Mouse (Mus musculus) 3134 (cell line): ENCODE results near the gene Ttc28.
"Not testable (repeated sequence)": the region's sequence is repeated elsewhere in the genome, so short reads cannot be mapped to it uniquely, and the experiment has no call there.

Experiments used
- DNase-seq: peaks from one replicate; pipeline ENCODE4 v3.0.0-alpha.2; 2011; ENCODE audit warnings: low spot score; ENCODE audit not compliant: insufficient read length; ENCODE audit errors: extremely low read depth

Ttc28 gene

DNA sequence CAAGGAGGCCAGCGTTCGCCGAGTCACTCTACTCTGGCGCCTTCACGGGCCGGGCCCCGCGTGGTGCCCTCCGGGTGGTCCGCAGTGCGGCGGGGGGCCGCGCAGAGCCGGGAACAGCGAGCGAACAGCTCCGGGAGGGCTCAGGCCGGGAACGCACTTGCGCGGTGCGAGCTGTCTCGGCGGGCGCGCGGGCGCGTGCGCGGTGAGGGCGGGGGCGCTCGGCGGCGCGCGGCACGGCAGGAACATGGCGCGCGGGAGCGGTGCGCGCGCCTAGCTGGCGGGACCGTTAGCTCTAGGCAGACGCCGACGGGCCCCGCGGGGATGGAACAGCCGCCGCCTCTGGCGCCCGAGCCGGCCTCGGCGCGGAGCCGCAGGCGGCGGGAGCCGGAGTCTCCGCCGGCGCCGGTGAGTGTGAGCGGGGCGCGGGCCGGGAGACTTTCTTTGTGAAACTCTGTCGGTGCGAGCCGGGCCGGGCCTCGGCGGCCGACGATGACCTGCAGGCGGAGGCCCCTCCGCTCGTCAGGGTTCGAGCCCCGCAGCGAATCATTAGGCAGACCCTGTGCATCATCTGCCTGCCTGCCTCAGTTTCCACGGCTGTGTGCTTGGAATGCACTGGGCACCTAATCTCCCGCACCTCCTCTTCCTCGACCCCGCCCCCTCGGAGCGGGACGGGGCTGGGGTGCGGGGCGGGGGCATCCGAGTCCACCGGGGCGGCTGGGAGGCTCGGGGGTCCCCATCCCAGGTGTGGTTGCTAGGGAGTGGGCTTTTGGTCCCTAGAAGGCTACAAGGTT, at the start of gene Ttc28:
TSS of gene Ttc28 (plus strand) at position 220 of the 791 bp plus-strand sequence.
- peak; percentile 74 for DNase-seq

DNA sequence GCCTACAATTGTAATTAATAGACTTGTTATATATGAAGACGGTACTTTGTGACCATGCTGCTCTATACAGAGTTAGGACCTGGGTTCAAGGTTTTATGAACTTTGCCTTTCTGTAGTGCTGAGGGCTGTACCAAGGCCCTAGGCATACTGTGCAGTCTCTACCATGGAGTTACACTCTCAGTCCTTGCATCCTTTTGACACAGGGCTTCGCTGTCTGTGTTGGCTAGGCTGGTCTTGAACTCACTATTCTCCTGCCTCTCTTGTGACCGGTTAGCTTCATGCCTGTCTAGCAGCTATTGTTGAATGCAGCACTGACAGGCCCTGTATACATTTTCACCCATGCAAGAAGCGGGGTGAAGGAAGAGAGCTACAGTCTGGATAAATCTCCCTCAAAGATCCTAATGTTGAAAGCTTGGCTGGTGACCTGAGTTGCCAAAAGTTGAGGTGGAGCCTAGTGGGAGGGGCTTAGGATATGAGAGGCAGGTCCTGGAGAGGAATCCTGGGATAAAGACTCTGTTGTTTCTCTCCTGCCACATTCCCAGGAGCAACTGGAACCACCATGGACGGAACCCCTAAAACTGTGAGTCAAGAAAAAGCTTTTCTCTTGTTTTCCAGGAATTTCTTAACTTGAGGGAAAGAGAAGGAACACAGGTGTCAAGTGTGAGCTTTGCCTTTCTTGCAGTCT, 48.4 kb upstream of the Ttc28 start:
- DNase-seq, result no peak

DNA sequence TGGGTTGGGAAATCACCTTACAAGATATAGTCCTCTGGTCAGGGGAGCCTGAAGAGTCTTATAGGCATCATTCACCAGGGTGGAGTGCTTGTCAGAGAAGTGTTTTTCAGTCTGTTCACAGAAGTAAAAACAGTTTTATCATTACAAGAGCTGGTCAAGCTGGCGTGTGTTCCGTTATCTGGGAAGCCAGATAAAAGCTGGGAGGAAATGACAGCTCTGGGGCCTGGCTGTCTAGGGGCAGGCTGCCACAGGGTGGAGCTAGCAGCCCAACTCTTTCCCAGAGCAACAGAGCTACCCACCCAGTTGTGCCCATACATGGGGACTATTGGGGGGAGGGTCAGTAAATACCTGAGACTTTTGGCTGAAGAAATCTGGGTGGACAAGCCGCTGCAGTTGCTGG, 43.6 kb upstream of the Ttc28 start:
- no peak for DNase-seq

DNA sequence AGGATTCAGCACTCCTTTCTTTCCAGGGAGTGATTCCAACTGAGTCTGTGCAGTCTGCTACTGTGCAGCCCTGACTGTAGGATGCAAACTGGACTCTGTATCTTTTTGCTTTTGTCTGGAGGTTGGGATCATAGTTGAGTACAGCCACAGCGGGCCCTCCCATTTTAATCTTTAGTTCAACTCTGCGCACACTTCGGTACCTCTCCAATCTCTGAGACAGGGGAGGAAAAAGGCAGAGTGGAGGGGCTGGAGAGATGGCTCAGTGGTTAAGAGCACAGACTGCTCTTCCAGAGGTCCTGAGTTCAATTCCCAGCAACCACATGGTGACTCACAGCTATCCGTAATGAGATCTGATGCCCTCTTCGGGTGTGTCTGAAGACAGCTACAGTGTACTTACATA, 41.6 kb upstream of the Ttc28 start:
- not testable (repeated sequence) for DNase-seq

DNA sequence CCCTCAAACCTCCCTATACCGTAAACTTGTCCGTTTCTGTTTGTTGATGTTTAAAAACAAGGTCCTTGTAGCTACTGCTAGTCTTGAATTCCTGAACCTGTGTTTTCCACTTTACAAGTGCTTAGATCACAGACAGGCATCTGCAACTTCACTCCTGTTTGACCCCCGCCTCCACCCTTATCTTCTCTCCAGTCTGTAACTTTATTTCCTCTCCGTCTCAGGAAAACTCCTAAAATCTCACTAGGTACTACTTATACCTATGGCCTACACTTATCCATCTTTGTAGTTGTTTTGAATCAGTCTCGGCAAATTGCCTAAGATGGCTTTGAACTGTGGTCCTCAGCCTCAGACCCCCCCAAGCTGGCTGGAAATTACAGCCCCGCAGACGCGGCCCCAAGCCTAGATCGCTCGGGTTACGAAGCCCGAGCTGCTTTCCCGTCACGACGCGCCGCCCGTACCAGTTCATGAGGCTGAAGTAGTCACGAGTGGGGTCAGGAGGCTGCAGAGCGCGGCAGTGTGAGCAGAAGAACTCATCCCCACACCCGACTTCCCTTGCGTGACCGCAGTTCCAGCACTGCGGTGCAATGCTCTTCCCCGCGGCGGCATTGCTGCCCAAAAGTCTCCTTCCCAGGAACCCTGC, 40.4 kb upstream of the Ttc28 start:
- no peak for DNase-seq

DNA sequence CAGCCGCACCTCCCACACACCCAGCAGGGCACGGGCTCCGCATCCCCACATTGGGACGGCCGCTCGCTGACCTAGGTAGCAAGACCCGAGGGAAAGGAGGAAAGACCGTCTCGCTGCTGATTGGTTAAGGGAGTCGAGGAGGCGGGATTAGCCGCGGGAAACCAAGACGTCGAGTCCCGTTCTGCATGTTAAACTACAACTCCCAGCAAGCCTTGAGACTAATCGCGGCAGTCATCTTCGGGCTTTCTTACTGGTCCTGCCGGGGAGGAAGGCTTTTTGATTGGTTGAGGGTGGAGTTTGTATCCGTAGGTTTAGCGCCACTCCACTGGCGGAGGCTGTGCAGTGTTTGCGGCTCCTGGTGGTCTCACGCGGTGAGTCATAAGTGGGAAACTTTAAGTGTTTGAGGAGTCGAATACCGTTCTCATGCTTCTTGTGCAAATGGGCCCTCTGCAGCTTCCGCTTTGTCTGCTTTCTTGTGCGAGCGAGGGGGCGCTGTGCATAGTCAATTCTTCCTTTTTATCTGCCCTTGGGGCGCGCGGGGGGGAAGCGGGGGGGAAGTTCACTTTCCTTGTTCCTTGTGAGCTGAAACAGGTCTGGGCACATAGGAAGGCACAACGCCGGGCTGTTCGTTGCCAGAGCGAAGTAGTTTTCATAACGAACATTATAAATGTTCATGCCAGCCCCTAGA, 39.8 kb upstream of the Ttc28 start, which contains the start of the genes Hscb and Chek2:
TSS of gene Hscb (minus strand) at position 100 of the 688 bp plus-strand sequence.
TSS of gene Chek2 (plus strand) at position 302 of the 688 bp plus-strand sequence.
- peak; percentile 93 for DNase-seq

DNA sequence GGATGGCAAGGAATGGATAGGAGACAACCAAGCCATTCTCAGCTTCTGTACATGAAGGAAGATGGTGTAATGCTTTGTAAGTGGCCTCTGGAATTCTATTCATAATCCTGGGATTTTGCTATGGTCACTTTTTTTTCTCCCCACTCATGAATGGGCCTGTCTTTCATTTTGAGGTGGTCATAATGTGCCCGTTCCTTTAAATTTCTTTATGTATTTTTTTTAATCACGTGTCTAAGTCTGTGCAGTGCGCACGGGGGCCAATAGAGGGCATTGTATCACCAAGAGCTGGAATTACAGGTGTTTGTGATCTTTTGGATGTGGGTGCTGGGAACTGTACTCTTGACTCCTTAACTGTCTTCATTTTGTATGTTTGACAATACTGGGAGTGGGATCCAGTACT, 39.1 kb upstream of the Ttc28 start:
- DNase-seq, result peak; percentile 14

DNA sequence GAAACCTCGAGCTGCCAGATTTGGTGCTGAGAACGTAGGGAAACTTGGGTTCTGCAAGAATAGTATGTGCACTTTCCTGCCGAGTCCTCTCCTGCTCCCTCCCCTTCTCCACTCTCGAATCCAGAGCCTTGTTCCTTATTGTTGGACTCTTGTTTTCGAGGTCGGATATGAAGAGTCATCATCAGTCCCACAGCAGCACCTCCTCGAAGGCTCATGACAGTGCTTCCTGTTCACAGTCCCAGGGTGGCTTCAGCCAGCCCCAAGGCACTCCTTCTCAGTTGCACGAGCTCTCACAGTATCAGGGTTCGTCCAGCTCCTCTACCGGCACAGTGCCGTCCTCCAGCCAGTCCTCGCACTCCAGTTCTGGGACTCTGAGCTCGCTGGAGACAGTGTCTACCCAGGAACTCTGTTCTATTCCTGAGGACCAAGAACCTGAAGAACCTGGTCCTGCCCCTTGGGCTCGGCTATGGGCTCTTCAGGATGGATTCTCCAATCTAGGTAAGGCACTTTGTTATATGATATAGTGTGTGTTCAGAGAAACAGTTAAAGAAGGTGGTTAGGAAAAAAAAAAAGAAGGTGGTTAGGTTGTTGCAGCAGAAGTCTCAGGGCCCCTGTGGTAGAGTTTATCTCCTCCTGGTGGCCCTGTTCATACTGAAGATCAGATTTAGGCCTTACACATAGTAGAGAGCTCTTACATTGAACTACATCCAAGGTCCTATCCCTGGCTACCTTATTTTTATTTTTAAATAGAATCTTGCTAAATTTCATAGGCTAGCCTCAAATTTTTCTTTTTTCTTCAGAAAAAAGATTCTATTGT, 38.3 kb upstream of the Ttc28 start:
- no peak for DNase-seq

DNA sequence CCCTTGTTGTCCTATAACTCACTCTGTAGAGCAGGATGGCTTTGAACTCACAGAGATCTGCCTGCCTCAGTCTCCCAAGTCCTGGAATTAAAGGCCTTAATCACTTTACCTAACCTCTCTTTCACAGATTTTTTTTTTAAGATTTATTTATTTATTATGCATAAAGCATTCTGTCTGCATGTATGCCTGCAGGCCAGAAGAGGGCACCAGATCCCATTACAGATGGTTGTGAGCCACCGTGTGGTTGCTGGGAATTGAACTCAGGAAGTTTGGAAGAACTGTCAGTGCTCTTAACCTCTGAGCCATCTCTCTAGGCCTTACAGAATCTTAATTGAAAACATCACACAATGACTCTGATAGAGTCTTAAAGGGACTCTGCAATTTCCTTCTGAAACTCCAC, 26.6 kb upstream of the Ttc28 start:
- DNase-seq, result no peak

DNA sequence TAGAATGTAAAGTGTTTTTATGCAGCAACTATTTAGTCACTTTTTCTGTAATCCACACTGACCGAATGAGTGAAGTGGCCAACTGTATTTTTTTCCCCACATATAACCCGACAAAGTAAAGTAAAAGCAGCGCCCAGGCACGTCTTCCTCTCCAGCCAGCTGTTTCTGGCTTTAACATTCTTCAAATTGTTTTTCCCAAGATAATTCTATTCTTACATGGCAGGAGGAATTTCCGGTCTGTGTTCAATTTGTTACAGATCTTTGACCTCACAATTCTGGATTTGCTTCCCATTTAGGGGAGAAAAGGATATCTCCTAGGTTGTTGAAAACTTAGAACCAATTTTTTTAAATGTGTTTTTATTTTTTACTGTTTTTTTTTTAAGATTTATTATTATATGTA, 22.5 kb upstream of the Ttc28 start:
- DNase-seq, result no peak

DNA sequence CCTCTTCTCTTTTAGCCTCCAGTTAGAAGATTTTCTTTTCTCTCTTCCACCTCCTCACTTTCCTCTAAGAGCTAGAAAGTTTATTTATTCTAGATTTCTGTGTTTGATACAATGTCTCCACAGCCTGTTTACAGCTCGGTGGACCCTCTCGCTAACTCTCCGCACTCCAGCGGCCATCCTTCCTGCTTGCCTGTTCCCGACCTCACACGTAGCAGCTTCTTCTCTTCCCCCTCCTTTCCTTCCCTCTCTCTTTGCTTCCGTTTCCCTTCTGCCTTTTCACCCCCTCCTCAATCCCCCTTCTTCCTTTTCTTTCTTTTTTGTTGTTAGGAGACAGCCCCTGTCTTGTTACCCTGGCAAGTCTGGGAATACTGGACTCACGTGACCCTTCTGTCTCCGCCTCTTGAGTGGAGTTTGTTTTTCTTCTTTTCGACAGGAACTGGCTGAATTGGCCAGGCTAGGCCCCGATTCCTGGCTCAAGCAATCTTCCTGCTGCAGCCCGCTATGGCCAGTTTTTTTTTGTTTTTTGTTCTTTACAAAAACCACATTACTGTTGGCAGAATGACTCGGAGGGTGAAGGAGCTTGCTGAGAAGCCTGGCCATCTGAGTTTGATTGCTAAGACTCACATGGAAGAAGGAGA, 20.5 kb upstream of the Ttc28 start:
- no peak for DNase-seq

DNA sequence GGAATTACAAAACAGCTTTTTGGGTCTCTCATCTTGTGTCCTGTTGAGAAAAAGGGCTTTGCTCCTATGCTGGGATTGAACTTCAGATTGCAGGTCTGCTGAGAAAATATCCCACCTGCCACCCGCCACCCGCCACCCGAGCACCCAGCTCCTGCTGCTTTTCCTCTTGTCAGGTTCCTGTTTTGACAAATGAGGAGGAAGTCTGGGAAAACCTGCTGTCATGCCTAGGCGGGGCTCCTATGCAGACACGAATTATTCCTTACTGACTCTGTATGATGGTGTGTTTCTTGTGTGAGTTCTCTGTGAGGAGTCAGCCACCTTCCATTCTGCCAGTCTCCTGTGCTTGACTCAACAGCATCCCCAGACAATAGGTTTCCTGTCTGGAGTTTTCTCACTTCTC, 19.2 kb upstream of the Ttc28 start:
- DNase-seq, result no peak

DNA sequence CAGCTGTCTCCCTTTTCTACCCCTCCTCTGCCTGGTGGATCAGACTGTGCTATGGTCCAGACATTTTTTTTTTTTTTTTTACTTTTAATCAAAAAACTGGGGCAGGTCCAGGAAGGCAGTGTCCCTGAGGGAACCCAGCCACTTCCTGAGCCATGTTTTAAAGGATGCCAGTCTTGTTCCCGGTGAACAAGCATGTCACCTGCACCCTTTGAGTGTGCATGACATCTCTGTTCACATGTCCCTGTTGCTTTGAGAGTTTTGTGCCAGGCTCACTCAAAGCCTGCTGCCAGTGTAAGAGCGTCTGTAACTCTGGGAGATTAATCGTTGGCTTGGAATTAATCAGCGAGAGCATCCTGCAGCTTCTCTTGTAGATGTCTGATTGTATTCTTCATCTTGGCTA, 11.1 kb upstream of the Ttc28 start:
- no peak for DNase-seq

DNA sequence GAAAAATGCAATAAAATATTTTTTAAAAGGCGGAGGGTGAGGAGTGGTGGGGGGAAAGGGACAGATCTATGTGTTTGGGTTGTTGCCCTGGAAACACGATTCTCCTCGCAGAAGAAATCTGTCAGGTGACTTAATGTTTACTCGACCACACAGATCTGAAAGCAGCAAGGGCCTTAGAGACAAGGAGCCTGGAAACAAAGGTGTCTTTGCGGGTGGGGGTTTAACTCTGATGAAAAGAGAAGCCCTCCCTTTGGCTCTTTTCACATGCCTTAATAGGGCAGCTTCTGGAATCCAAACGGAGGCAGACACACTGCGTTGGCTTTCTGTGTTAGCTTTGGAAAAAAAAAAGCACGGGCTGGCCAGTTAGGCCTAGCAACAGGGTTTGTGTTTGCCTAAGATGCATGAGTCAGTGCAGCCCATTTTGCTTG, 10.3 kb upstream of the Ttc28 start:
- no peak for DNase-seq

DNA sequence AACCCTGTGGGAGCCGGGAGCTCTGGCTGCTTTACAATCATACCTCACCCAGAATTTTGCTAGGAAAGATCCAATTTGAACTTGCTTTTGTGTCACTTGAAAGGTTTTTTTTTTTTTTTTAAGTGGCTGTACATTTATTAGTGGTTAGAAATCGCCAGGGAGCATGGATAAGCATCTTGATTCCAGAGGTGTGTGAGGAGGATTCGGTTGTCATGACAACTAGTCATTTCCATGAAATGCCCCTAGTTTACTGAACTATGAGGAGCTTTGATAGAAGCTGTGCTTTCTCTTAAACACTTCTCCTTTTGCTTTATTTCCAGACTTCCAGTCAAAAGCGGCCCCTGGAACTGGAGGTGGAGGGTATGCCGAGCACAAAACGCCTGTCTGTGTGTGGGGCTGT, 6.4 kb upstream of the Ttc28 start:
- DNase-seq, result no peak

DNA sequence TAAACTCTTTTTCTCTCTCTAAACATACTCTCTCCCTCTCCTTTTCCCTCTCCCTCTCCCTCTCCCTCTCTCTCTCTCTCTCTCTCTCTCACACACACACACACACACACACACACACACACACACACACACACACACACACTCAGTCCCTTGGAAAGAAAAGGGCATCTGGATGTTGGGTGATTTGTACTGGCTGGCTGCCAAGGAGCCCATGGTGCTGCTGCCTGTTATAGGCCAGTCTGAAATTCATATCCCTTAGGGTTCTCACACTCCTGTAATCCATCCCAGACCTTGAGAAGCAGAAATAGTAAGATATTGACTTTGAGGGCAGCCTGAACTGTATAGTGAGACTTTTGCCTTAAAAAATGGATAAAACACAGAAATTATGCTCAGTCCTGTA, 4.9 kb upstream of the Ttc28 start:
- no peak for DNase-seq

DNA sequence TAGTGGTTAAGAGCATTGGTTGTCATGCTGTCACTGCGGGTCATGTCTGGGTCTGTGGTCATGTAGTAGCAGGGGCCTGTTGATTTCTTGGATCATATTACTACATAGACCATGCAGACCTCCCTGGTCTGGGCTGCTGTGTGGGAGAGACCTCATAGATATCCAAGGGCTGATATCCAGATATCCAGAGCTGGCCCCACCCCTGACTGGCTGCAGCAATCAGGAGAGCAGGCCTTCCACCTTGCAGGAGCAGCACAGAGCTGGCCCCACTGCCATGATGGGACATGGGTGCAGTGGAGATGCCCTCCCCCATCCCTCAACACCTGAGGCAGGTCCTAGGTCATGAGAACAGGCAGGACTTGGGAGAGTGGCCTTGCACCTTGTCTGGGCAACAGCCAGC, 4.3 kb upstream of the Ttc28 start:
- no peak for DNase-seq

DNA sequence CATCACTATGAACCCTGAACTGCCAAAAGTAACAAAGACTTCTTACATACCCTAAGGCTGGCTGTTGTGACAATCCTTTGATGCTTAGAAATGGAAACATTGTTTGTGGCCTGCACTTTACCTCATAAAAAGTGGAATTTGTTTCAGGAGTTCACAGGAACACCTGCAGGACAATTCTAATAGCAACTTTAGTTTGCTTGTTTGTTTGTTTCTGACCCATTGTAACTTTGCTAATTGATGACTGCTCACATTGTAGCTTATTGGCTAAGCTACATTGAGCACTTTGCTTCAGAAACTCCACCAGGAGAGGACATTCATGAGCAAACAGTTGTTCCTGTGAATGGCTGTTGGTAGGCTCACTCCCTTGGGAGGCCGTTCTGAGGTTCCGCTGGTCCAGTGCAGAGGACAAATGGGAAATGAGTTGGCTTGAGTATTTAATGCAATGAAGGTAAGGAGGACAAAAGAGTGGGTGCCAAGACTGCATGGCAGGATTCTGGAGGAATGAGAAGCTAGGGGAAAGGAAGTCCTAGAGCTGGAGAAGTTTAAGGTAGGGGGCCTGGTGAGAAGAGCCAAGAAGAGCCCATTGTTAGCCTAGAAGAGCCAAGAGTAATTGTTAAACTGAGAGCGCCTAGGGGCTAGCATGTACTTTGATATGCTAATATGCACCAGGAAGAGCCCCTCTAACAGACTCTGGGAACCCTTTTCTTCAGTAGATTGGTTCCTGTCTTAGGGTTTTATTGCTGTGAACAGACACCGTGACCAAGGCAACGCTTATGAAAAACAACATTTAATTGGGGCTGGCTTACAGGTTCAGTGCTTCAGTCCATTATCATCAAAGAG, 1.7 kb upstream of the Ttc28 start:
- no peak for DNase-seq

DNA sequence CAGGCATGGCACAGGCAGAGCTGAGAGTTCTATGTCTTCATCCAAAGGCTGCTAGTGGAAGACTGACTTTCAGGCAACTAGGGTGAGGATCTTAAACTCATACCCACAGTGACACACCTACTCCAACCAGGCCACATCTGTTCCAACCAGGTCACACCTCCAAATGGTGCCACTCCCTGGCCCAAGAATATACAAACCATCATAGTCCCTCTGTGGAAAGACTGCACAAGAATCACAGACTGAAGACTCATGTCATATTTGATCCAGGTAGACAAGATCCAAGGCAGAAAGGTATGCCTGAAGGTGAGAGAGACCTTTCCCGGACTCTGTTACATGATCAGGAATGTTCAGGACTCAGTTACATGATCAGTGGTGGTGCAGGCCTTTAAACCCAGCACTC, 1.1 kb upstream of the Ttc28 start:
- not testable (repeated sequence) for DNase-seq
